Mouse (Mus musculus) skeletal muscle tissue, adult 2 months (tissue): Measurements from ENCODE around the gene Gckr.

ENCODE experiments used
- DNase-seq: peaks from one replicate; pipeline ENCODE4 v3.0.0-alpha.2; 2012; ENCODE audit warnings: low read depth, low spot score

Gckr gene

DNA sequence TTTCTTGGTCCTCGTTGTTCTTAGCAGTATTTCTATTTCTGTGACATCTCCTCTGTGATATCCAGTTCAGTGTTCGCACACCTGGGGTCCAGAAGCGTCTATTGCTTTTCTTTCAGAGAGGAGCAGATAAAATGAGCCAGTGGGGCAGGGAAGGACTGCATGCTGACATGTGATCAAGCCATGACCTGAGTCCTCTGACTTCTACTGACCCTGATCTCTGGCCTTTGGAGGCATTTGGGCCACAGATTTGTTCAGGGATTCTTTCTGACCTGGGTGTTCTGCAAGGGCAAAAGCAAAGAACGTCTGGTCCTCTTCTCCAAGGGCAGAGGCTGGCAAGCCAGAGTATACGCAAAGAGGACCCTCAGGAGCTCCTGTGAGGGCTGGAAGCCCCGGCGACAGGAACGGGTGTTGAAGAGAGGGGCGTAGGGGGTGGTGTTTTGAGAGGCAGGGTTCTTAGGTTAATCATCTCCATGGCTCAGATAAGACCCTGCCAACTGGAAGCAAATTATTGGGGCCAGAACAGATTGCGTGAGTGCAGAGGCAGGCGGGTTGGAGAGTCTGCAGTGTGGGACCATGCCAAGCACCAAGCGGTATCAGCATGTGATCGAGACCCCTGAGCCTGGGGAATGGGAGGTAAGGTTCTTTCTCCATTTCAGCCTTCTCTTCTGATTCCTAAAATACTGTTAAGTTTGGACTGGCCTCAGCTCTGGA is at the start of gene Gckr:
Gene Gckr, plus strand, starts transcription at position 397 of the 711 bp plus-strand sequence.
- no peak for DNase-seq

DNA sequence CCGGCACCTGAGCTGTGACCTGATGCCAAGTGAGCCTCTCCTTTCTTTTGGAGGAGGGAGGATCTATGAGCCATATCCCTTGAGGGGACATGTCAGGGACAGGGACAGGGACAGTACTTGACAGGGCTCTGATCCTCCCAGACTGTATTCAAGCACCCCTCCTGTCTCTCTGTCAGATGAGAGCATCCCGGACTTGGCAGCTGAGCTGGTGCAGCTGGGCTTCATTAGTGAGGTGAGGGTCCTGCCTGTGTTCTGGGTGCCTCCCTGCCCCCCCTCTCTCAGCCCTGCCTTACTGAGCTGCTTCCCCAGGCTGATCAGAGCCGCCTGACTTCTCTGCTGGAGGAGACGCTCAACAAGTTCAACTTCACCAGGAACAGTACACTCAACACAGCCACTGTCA is 46.5 kb upstream of the Gckr start:
- DNase-seq, result no peak

DNA sequence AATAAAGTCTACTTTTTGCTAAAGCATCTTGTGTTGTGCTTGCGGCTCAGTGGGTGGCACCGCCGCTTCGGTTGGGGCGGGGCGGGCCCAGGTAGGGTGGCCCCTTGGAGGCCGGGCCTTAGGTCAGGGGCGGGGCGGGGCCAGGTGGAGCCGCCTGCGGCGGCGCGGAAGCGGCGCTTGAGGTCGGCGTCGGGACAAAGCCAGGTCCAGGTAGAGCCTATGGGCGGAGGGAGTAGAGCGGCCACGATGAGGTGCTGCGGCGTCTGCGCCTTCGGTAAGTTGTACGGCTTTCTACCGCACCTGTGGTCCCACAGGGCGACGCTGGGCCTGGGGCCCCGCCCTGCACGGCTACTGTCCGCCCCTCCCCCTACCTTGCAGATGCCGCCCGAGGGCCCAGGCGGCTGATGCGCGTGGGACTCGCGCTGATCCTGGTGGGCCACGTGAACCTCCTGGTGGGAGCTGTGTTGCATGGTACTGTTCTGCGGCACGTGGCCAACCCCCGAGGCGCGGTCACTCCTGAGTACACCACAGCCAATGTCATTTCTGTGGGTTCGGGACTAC is 45.6 kb upstream of the Gckr start, which contains the start of gene Krtcap3:
Gene Krtcap3, plus strand, starts transcription at position 151 of the 561 bp plus-strand sequence.
- DNase-seq, result no peak

DNA sequence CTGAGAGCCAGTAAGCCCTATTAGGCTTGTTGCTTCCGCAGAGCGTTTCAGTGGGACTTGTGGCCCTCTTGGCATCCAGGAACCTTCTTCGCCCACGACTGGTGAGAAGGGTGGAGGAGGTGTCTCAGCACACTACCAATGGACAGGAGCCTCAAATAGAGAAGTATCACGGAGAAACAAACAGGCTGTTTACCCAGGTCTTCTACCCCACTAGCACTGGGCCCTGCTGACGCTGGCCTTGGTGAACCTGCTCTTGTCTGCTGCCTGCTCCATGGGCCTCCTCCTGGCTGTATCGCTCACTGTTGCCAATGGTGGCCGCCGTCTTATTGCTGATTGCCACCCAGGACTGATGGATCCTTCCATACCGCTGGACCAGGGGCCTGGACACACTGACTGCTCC is 45.1 kb upstream of the Gckr start:
- no peak for DNase-seq

DNA sequence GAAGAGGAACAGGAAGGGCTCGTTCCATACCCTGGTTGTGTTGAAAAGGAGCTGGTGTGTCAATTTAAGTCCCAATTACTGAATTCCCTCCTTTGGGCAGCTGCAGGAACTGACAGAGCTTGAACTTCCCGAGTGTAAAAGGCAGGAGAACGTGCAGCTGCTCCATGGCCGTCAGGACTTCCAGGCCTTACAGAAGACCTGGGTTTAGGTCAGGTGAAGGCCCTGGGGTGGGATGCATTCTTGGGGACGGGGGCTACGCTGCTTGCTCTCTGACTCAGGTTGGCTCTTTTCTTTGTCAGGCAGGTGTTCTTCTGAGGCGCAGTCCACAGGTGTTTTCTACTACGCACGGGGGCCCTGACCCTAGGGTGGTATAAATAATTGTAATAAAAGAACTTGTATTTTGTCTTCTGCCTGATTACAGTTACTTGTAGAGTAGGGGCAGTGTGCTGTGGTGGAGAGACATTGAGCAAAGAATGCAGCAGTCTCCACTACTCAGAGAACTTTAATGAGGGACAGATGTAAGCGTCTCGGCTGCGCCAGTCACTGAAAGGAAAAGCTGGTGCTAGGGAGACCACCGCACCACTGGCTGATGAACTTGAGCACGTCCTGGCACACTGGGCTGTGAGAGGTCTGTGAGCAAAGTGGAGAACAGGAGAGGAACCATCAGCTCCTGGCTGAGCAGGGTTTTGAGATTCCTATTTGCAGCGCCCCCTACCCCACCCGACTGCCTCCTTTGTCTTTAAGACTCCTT is 44.3 kb upstream of the Gckr start:
- DNase-seq, result no peak

DNA sequence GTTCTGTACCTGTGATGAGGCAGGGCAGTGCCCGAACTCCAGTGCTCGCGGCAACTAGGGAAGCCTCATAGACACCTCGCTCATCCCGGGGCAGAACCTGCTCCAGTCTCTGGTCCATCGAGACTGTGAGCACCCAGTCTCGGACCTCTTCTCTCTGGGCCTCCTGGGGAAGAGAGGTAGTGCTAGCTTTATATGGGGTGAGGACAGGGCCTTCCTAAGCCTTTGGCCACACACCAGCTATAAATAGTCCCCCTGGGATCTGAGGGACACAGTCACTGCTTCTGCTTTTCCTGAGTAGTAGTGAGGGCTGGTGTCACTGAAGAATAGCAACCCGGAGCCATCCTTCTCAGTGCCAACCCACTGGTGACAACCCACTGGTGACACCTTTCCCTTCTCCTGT is 43.4 kb upstream of the Gckr start:
- DNase-seq, result no peak

DNA sequence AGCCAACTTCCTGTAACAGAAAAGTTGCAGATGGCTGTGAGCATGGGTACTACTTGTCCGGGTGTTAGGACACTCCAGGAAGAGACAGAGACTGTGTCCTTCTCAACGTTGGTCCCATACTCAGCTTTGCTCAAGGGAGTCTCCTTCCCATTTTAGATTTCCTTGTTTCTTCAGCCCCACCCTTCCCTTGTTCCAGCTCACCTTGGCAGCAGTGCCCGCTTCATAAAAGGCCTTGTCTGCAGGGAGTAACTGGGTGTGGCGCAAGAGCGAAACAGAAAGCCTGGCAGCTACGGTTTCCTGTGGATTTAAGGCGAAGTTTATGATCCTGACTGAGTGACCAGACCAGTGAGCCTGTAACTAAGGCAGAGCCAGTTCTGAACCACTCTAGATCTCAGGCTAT is 42.8 kb upstream of the Gckr start:
- DNase-seq, result peak; percentile 48

DNA sequence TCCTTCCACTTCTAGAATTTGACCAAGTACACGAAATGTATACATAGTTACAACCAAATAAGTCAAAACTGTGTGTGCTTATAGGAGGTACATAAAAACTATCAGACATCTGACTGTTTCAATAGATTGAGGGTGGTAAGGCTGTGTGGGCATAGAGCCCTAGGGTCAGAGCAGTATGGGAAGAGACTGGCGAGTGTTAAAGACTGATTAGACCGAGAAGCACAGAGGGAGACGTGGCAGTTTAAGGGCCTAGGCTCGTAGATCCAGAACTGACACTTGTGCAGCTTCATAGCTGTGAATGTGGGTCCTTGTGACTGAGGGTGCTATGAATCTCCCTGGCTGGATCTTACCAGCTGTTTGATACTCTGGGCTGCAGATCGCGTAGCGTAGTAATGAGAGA is 42.3 kb upstream of the Gckr start:
- DNase-seq, result no peak

DNA sequence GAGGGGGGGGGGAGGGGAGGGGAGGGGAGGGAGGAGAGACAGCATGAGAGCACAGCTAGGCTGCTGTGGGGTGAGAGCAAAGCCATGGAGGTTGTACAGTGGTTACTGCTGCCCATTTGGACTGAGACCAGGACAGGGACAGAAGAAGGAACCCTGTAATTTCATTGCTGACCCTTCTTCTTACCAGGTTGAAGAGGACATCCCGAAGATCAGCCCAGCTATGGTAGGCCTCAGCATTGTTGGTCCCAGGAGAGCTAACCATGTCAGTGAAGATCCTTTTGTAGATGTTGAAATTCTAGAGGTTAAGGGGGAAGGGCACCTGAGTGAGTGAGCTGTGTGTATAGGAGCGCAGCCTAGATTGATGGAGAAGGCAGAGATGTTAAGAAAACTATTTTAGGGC is 41.9 kb upstream of the Gckr start:
- DNase-seq, result no peak

DNA sequence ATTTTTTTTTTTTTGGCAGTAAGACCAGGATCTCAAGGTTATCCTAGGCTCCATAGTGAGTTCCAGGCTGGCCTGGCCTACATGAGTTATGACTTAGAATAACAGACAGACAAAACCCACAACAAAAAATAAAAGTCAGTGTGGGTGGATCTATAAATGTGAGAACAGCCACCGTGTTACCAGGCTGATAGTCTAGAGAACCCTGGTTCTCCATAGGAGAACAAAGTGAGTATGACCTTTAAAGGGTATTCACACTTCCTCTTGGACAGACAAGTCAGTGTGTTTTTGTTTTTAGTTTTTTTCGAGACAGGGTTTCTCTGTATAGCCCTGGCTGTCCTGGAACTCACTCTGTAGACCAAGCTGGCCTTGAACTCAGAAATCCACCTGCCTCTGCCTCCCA is 41.3 kb upstream of the Gckr start:
- DNase-seq, result no peak

DNA sequence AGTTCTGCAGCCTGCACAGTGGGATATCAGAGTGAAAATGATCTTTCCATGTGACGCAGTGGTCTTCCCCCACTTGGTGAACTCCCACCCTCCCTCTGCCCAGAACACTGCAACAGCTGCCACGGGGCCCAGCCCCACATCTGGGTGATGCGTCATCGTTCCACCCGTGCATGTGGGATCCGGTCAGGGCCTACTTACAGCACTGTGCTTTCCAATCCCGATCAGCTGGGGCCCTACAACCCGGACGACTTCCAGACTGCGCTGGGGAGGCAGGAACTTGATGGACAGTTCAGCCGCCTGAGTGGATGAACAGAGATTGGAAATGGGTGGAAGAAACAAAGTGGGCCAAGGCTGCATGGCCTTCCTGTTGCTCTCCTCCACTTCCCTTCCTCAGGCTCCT is 39.6 kb upstream of the Gckr start:
- DNase-seq, result no peak

DNA sequence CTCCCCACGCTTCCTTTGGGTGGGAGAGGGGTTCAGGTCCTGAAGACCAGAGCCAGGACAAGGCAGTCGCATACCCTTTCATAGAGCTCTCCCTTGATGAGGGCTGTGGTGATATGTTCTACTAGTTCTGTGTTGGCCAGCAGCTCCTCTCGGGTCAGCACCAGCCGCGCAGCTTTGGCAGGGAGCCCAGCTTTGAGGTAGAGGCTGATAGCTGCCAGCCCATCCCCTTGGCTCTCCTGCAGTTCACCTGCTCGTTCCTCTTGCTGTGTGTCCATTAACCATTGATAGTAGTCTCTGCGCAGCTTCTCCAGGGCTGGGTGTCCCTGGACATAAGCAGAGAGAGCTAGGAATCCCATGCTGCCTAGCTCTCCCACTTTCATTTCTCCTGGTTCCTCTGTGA is 31.1 kb upstream of the Gckr start:
- DNase-seq, result no peak

DNA sequence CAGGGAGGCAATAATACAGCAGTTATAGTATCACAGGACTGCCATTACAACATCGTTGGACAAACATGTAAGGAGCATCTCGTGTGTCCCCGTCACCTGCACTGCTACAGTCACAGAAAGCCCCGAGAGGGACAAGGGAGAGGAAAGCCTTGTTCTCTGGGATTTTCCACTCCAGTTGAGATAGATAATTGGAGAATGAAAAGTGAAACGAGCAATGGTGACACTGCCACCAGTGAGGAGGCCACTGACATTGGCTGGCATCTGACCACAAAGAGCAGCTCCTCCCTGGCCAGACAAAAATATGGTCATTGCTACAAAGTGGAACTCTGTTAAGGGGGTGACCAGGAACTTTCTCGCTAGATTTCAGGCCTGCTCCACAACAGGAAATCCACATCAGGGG is 29.6 kb upstream of the Gckr start:
- no peak for DNase-seq

DNA sequence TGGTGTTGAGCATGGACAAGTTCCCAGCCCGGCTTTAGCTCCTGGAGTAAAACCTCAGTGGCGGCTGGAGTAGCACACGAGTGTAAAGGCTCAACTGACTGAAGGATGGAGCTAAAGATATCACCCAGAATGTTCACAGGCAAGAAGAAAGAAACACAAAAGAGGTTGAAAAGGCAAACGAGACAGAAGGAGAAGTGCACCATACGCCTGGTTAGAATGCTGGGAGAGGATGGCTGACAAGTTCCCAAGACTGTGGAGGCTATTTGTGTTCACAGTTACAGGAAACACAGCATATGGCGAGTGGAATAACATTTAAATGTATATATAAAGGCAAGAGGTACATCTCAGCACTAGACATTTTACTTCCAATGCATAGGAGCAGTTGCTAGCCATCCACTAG is 24.2 kb upstream of the Gckr start:
- DNase-seq, result no peak

DNA sequence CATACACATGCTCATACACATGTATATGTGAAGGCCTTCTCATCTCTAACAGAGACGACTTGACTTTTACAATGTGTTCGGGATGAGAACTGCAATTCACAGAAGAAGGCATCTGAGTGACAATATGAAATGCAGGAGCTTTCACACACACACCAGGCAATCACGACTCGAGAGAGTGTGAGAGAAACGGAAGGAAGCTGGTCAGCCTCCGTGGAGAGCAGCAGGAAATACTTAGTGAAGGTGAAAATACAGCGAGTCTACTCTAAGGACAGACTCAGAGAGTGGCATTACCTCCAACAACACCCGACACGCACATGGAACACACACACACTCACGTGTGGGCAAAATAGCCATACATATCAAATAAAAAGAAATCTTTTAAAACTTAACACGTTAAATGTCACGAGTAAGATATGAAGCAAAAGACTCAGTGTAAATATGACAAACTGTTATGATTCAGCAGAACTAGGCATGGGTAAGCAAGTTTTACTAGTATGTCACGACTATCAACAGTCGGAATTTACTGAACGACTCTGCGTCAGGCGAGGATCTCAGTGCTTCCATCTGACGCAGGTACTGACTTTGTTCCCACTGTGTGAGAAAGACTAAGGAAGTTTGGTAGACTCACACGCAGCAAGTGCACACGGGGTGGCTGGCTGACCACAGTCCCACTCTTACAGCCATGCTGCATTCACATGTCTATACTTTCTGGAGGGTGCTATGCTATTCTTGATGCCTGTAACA is 17.8 kb upstream of the Gckr start:
- no peak for DNase-seq

DNA sequence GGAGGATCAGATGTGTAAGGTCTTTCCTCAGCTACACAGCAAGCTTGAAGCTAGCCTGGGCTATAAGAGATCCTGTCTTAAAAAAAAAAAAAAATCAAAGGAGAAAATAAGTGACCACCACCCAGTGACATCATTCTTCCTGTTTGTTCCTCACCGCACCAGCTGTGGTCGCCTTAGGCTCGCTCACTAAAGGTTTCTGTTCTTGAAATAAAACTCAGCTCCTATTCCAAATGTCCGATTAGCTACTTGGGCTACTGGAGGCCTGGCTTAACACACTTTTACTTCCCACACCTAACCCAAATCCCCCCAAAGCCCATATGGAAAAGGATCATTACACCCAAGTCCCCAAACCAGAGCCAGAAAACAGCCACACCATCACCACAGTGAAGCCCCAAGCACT is 9.0 kb upstream of the Gckr start:
- peak; percentile 23 for DNase-seq

DNA sequence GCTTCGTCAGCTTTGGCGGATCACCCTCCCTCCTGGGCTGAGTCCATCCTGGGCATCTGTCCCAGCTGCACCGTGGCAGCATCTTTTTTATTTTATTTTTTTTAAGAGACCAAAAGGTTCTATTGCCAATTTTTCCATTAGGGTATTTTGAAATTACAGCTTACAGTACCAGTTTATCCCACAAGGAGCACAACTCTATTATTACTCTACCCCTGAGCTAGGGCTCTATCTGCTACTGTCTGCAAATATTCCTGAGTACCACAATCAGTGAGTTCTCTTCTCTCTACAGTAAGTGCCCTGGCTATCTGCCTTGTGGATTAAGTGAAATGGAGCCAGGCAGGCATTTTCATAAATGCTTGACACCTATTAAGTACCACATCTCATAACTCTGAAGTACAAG is 8.6 kb upstream of the Gckr start:
- DNase-seq, result no peak

DNA sequence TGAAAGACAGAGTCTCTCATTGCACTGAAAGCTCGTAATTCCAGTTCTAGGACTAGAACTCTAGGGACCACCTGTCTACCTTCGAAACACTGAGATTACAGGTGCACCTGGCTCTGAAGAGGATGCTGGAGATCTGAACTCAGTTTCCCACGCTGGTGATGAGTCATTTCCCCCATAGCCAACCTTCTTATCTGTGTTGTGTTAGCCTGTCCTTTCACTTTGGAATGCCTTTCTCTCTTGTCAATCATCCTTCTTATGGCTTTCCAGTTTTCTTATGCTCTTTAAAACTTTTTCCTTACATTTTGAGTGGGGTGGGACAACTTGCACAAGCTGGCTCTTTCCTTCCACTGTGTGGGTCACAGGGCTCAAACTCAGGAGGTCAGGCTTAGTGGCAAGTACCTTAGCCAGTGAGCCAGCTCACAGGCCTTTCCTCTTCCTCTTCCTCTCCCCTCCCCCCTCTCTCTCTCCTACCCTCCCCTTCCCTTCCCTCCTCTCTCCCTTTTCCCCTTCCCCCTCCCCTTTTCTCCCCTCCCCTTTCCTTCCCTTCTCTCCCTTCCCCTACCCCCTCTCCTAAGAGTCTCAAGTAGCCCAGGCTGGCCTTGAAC is 7.5 kb upstream of the Gckr start:
- no peak for DNase-seq

DNA sequence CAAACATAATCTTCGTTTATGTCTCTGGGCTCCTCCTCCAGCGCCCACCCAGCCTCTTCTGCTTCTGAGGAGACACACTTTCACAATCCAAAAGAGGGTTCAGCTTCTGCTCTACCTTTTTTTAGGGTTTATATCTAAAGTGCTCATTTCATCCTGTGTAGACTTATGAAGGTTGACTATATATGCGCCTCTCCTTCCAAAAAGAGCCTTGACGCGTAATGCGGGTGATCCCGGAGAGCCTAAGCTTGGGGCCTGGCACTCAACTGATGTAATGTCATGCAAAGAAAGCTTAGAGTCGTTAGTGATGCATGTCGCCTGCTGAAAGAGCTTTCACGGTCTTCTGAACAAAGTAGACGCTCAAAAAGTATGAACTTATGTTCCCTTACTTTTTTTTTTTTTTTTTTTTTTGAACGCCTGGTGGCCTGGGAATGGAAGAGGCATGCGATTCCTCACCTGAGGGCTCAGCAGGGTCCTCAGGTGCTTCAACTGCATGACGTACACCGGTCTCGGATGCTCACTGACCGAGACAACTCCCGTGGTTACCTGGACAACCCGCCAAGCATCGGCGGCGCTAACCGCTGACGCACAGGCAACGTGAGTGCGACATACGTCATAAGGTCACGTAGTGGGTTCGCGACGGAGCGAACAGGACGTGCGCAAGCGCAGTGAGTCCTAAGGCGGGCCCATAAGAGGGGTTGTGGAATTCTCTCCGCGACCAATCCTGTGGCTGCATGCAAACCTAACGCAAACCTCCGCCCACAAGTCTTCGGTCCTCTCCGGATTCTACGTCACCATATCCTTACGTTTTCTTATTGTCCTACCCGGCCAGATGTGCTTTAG is 6.5 kb upstream of the Gckr start, which contains the start of gene Ift172:
Gene Ift172, minus strand, starts transcription at position 596 of the 840 bp plus-strand sequence.
- DNase-seq, result peak; percentile 99

DNA sequence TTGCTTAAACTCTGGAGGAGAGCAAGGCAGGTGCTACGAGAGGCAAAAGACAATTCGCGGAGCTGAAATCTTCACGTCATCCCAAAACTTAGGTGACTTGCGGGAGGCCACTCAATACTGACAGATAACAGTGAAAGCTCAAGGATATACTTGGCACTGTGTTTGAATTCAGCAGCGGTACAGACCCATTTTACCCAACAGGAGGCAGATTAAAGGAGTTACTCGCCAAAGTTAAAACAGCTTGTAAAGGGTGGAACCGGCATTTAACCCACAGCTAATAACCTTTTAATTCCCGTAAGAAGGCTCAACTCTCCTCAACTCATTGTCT is 5.9 kb upstream of the Gckr start:
- no peak for DNase-seq
